Mouse (Mus musculus): ENCODE data around the gene Pgap1.

GRCm38 (mm10) chr1:54600275-54600674 lies 42.8 kb upstream of the Pgap1 start:
- TF ChIP-seq CTCF (IDR thresholded peaks at IDR 0.05; ENCODE audit: control insufficient read depth, insufficient read depth, low read length), result no peak
- TF ChIP-seq POLR2A (IDR thresholded peaks at IDR 0.05; ENCODE audit: borderline replicate concordance, control insufficient read depth, low read depth, low read length), result no peak
